Mouse (Mus musculus) C2C12 (cell line): ENCODE data around the gene March11.

ENCODE experiments used
- CTCF ChIP-seq: IDR thresholded peaks from one replicate; pipeline ENCODE4 v1.5.1; 2011; ENCODE audit not compliant: control insufficient read depth, insufficient read depth, insufficient read length
- MAX ChIP-seq: IDR thresholded peaks from one replicate; pipeline ENCODE4 v1.6.1; 2011; ENCODE audit warnings: mild to moderate bottlenecking, control low read depth
- MYOD1 ChIP-seq: IDR thresholded peaks from one replicate; pipeline ENCODE4 v1.6.1; 2011; ENCODE audit warnings: low read depth; ENCODE audit not compliant: control insufficient read depth, insufficient read length
- MYOG ChIP-seq: IDR thresholded peaks from one replicate; pipeline ENCODE4 v1.6.1; 2011; ENCODE audit not compliant: control insufficient read depth, insufficient read length; ENCODE audit errors: extremely low read depth
- USF1 ChIP-seq: IDR thresholded peaks from one replicate; pipeline ENCODE4 v1.6.1; 2011; ENCODE audit warnings: low read depth, mild to moderate bottlenecking, control low read depth, moderate library complexity

DNA sequence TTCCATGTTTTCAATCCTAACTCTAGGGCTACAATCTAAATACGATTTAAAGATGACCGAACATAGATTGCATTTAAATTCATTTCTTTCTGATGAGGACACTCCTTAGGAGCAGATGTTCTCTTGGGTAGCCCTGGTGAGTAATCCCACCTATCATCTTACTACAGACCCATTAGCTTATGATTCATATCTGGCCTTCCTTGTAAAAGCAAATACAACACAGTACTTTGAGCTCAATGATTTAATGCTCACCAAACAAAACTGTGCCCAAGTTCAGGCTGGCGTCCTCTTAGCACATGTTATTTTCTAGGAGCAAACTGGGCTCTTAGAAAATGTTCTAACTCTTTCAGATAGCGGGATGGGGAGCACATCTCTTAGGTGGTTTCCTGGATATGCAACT lies 70.0 kb downstream of the March11 start:
- no peak for TF ChIP-seq CTCF
- peak; percentile 86 for TF ChIP-seq MYOD1
- TF ChIP-seq USF1, result no peak
- peak; percentile 94 for TF ChIP-seq MAX
- no peak for TF ChIP-seq MYOG
